Mouse (Mus musculus) layer of hippocampus, adult 6 months (tissue): ENCODE measurements around the gene Tmem98. TPM values are rescaled to one million over a fixed set of nuclear protein-coding genes. Genes with fewer than 3 reads are reported as not detected.

Source experiments
- long read RNA-seq, 2 experiments: library from polyadenylated mRNA; unstranded; transcript quantifications; one replicate each; pipeline ENCODE4 v2.0.0; 2019 to 2020
- polyA plus RNA-seq: library from polyadenylated mRNA; unstranded; fragments of <200 nt; fragmentation: Nextera tagmentation; gene quantifications from 2 replicates; pipeline ENCODE4 v1.2.3, GENCODE M21; 2021

Gene Tmem98
- polyA plus RNA-seq: 43.7 and 74.8 TPM in 2 replicates
- long read RNA-seq, experiment 1, transcript Tmem98-201 (7 exons, 1,633 nt): major isoform, 68 of 71 reads
- long read RNA-seq, experiment 1, partial matches to known transcripts: 2 of 71 reads
- long read RNA-seq, experiment 1, other reads (novel, unspliced or antisense): 1 of 71 reads
- long read RNA-seq, experiment 2, transcript Tmem98-201 (7 exons, 1,633 nt): major isoform, 121 of 124 reads
- long read RNA-seq, experiment 2, partial matches to known transcripts: 0 of 124 reads
- long read RNA-seq, experiment 2, other reads (novel, unspliced or antisense): 3 of 124 reads

DNA sequence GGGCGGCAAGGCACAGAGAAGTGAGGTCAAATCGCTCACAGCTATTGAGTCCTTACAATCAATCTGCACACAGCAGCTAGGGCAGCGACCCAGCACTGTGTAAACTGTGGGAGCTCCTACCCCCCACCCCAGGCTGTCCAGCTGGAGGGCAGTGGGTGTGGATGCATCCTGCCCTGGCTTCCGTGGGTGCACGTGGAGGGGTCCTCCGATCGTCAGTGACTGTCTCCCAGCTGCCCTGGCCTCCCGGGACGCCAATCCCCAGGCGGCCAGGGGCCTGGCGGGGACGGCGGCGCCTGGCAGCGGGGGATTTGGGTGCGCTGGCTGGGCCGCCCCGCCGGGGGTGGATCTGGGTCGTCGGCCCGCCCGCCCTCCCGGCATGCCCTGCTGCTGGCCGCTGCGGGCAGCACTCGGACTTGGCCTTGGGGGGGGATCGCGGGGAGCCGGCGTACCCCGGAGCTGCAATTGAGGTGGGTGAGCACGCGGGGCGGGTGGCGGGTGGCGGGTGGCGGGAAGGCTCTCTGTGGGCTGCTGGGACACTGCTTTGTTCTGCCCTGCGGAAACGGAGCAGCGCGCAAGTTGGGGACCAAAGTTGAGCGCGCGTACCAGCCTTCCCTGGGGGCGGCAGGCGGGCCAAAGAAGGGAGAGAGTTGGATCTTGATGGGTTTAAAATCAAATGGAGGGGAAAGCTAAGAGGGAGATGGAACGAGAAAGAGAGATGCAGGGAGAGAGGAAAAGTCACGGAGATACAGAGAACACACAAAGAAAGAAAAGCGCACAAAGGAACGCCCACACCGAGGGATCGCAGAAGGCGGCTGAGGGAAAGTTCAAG lies at the start of gene Tmem98:
Tmem98 (plus strand) TSS at position 183 of the 829 bp plus-strand sequence.

DNA sequence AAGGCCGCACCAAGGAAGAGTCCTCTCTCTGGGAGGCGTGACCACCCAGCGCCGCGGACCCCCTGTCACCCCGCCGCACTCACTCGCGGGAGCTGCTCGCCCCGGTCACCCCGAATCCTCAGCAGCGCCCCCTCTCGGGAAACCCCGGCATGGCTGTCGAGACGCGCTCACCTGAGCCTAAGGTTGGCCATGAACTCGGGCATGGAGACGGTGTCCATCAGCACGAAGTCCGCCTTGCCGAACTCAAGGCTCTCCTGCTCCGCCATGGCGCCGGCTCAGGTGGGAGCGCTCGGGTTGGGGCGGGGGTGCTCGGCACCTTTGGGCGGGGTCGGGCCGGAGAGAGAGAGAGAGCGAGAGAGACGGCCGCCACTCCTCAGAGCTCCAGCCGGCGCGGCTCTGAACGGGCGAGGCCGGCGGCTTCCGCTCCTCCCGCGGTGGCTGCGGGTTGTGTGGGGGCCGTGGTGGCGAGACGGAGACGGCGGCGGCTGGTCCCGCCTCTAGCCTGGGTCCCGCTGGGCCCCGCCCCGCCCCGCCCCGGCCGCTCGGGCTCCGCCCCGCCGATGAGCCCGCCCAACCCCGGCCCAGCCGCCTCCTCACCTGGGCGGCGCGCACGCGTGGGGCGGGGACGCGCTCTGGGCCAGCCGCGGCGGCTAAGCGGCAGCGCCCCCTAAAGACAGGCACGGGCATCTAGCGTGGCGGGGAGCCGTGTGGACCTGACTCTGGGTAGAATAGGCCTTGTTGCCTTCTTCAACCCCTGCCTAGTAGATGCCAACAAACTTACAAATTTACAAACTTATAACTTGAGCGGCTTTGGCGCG lies 30.2 kb upstream of the Tmem98 start, which contains the start of gene Myo1d:
Myo1d (minus strand) TSS at position 499 of the 818 bp plus-strand sequence.

DNA sequence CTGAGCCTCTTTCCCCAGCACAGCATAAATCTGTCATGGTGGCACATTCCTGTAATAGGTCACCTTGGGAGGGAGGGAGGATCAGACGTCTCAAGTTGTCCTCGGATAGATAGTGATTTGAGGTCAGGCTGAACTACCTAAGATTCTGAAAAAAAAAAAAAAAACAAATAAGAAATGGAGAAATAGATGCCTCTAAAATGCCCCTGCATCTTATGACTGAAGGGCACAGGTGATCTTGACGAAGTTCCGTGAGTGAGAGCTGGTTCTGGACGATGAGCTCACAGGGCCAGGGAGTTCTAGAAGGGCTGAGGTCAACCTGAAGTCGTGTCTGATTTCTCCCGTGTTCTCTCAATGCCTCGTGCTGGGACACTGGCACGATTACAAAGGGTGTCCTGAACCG lies 48.1 kb downstream of the Tmem98 start, which contains the start of gene Spaca3:
Spaca3 (plus strand) TSS at position 301 of the 400 bp plus-strand sequence.

Other genes starting within 250 kb of the Tmem98 start
- 3.5 and 4.0 TPM in 2 replicates for gene Myo1d, start 30.1 kb upstream of the Tmem98 start, polyA plus RNA-seq
- gene Spaca3, start 48.2 kb downstream of the Tmem98 start, polyA plus RNA-seq: not detected in 2 replicates